Mouse (Mus musculus): ENCODE measurements around the gene Rph3al. TPM values are rescaled to one million over a fixed set of nuclear protein-coding genes. Genes with fewer than 3 reads are reported as not detected.

The Rph3al gene
- polyA plus RNA-seq, 1 experiment from 2014 or later, result 18.2 TPM

- Histone ChIP-seq H3K27ac (no peak overlapping the region), H3K4me2 (replicated peaks) (peak overlapping the region; percentile 84), H3K36me3 (no peaks in the 10 kb centered on the region), H3K4me1 (replicated peaks) (peaks cover 20% of the 10 kb centered on the region), H3K9ac (peak overlapping the region; percentile 60), H3K9me3 (no peaks in the 10 kb centered on the region), H3K4me3 (replicated peaks) (peak overlapping the region; percentile 52), H3K27me3 (replicated peaks) (peaks cover 28% of the 10 kb centered on the region)
- peak; percentile 17; the same call in 1 of the 2 replicates for ATAC-seq
- WGBS, result under 1% methylated on average over 26 of the region's 42 CpGs
These were observed 142.9 kb downstream of the Rph3al start for GRCm38 (mm10) chr11:75795321-75795636.

GRCm38 (mm10) chr11:75794602-75795320, 143.5 kb downstream of the Rph3al start:
- Histone ChIP-seq H3K36me3 (no peaks in the 10 kb centered on the region), H3K27ac (0 out of 2 replicates have a peak overlapping the region, but pooled peaks have one; percentile 22), H3K9me3 (no peaks in the 10 kb centered on the region), H3K4me1 (replicated peaks) (peaks cover 18% of the 10 kb centered on the region), H3K4me3 (replicated peaks) (peak overlapping the region; percentile 52), H3K27me3 (replicated peaks) (peaks cover 28% of the 10 kb centered on the region), H3K4me2 (replicated peaks) (peak overlapping the region; percentile 84), H3K9ac (peak overlapping the region; percentile 60)
- ATAC-seq, result peak; percentile 34; the same call in 1 of the 2 replicates
- 10% methylated on average over 44 of the region's 45 CpGs for WGBS

GRCm38 (mm10) chr11:75793351-75793750, 144.9 kb downstream of the Rph3al start:
- Histone ChIP-seq H3K9me3 (no peaks in the 10 kb centered on the region), H3K4me2 (replicated peaks) (no peak overlapping the region), H3K27ac (no peak overlapping the region), H3K36me3 (no peaks in the 10 kb centered on the region), H3K27me3 (replicated peaks) (peaks cover 28% of the 10 kb centered on the region), H3K4me3 (replicated peaks) (no peak overlapping the region), H3K4me1 (replicated peaks) (peaks cover 15% of the 10 kb centered on the region), H3K9ac (no peak overlapping the region)
- 77% methylated on average over 5 of the region's 5 CpGs for WGBS
- no peak for ATAC-seq

- Histone ChIP-seq H3K27me3 (replicated peaks) (peaks cover 28% of the 10 kb centered on the region), H3K9me3 (no peaks in the 10 kb centered on the region), H3K36me3 (no peaks in the 10 kb centered on the region), H3K4me3 (replicated peaks) (no peak overlapping the region), H3K9ac (no peak overlapping the region), H3K4me1 (replicated peaks) (peaks cover 15% of the 10 kb centered on the region), H3K4me2 (replicated peaks) (no peak overlapping the region), H3K27ac (no peak overlapping the region)
- 83% methylated on average over 5 of the region's 5 CpGs for WGBS
- no peak for ATAC-seq
These were observed 145.7 kb downstream of the Rph3al start for GRCm38 (mm10) chr11:75792535-75792934.

GRCm38 (mm10) chr11:75785897-75786296, 152.3 kb downstream of the Rph3al start:
- Histone ChIP-seq H3K36me3 (no peaks in the 10 kb centered on the region), H3K9ac (no peak overlapping the region), H3K4me3 (replicated peaks) (no peak overlapping the region), H3K4me1 (replicated peaks) (no peaks in the 10 kb centered on the region), H3K4me2 (replicated peaks) (no peak overlapping the region), H3K9me3 (no peaks in the 10 kb centered on the region), H3K27me3 (replicated peaks) (no peaks in the 10 kb centered on the region), H3K27ac (no peak overlapping the region)
- ATAC-seq, result no peak
- WGBS, result 68% methylated on average over 8 of the region's 8 CpGs

GRCm38 (mm10) chr11:75783799-75784198, 154.4 kb downstream of the Rph3al start:
- 80% methylated on average over 5 of the region's 5 CpGs for WGBS
- Histone ChIP-seq H3K27me3 (replicated peaks) (no peaks in the 10 kb centered on the region), H3K4me1 (replicated peaks) (no peaks in the 10 kb centered on the region), H3K9ac (no peak overlapping the region), H3K4me2 (replicated peaks) (no peak overlapping the region), H3K9me3 (no peaks in the 10 kb centered on the region), H3K27ac (no peak overlapping the region), H3K36me3 (no peaks in the 10 kb centered on the region), H3K4me3 (replicated peaks) (no peak overlapping the region)
- no peak for ATAC-seq

GRCm38 (mm10) chr11:75781919-75782318, 156.3 kb downstream of the Rph3al start:
- Histone ChIP-seq H3K4me2 (replicated peaks) (no peak overlapping the region), H3K9me3 (no peaks in the 10 kb centered on the region), H3K27ac (no peak overlapping the region), H3K4me3 (replicated peaks) (no peak overlapping the region), H3K27me3 (replicated peaks) (no peaks in the 10 kb centered on the region), H3K36me3 (no peaks in the 10 kb centered on the region), H3K9ac (no peak overlapping the region), H3K4me1 (replicated peaks) (no peaks in the 10 kb centered on the region)
- WGBS, result 22% methylated on average over 6 of the region's 6 CpGs
- ATAC-seq, result peak; percentile 78

Other genes starting within 250 kb of the Rph3al start
- 735 and 846 TPM in 2 replicates for gene Ywhae, start 205.6 kb downstream of the Rph3al start, polyA plus RNA-seq (2015; fragmentation: Nextera tagmentation; extraction: Ambion mirVana)
- 1.1 and 1.4 TPM in 2 replicates for gene Doc2b, start 142.4 kb downstream of the Rph3al start, polyA plus RNA-seq (2015; fragmentation: Nextera tagmentation; extraction: Ambion mirVana)
- gene 1700016K19Rik, start 61.5 kb upstream of the Rph3al start, polyA plus RNA-seq (2015; fragmentation: Nextera tagmentation; extraction: Ambion mirVana), result 2.6 and 4.0 TPM in 2 replicates
- 51.8 and 52.0 TPM in 2 replicates for gene Rflnb, start 89.4 kb upstream of the Rph3al start, polyA plus RNA-seq (2015; fragmentation: Nextera tagmentation; extraction: Ambion mirVana)
- 48.1 and 51.0 TPM in 2 replicates for gene Vps53, start 241.2 kb upstream of the Rph3al start, polyA plus RNA-seq (2015; fragmentation: Nextera tagmentation; extraction: Ambion mirVana)
- 88.7 and 94.7 TPM in 2 replicates for gene Fam57a, start 241.2 kb upstream of the Rph3al start, polyA plus RNA-seq (2015; fragmentation: Nextera tagmentation; extraction: Ambion mirVana)

All from intestine, embryonic 15.5 days (tissue).